ENCODE assay signal across 7 mouse cellular contexts in genomic region chr16:5050251-5051110, GRCm38 (mm10). TPM values are rescaled to one million over a fixed set of nuclear protein-coding genes. Genes with fewer than 3 reads are reported as not detected.
A peak's percentile ranks its signal among the peaks of the same experiment; 100 is the strongest.
DNase-seq lines count a peak whose midpoint lies in the region; ATAC-seq and TF ChIP-seq lines count a peak whose summit lies in the region.

No protein-coding gene starts in this region.

- H3K36me3 ChIP-seq in limb, embryonic 10.5 days = peaks cover 51% of the 10 kb centered on the region
- H3K36me3 ChIP-seq in midbrain, embryonic 11.5 days (ENCODE audit: control insufficient read depth, insufficient read depth, low read length) = peaks cover 8% of the 10 kb centered on the region; the same call in 1 of the 2 replicates

- peak; percentile 85 to 86 for DNase-seq in cerebellum, postnatal 25 days
- peak; percentile 87 for DNase-seq in gastrocnemius, adult 2 months
- peak; percentile 89 for DNase-seq in induced T-regulatory cell, adult 2 months (ENCODE audit: low read depth)
- peak; percentile 80 for DNase-seq in limb, embryonic 10.5 days (ENCODE audit: low spot score)
- DNase-seq in midbrain, embryonic 11.5 days (ENCODE audit: low spot score, missing footprints) = peak; percentile 95
- peak; percentile 72 for DNase-seq in right cerebral cortex, postnatal 4 days

- WGBS in limb, embryonic 10.5 days = under 1% methylated on average over 78 of the region's 78 CpGs
- under 1% methylated on average over 70 of the region's 78 CpGs for WGBS in midbrain, embryonic 11.5 days

- peak overlapping the region; percentile 96 for H3K4me3 ChIP-seq in gastrocnemius, adult 2 months
- peak overlapping the region; percentile 98 for H3K4me3 ChIP-seq in limb, embryonic 10.5 days
- H3K4me3 ChIP-seq in midbrain, embryonic 11.5 days (ENCODE audit: low read depth, low read length) = peak overlapping the region; percentile 57

- no peaks in the 10 kb centered on the region for H3K9me3 ChIP-seq in limb, embryonic 10.5 days (replicated peaks)
- no peaks in the 10 kb centered on the region for H3K9me3 ChIP-seq in midbrain, embryonic 11.5 days (ENCODE audit: control insufficient read depth, low read length)

- TF ChIP-seq CTCF in gastrocnemius, adult 2 months (IDR thresholded peaks at IDR 0.05) = no peak

- peaks cover 21% of the 10 kb centered on the region for H3K4me1 ChIP-seq in limb, embryonic 10.5 days
- peaks cover 21% of the 10 kb centered on the region for H3K4me1 ChIP-seq in midbrain, embryonic 11.5 days (ENCODE audit: control insufficient read depth, insufficient read depth, low read length)

- intact Hi-C loops in gastrocnemius, adult 2 months (cut with DNase I) = no loop called here

- H3K27me3 ChIP-seq in limb, embryonic 10.5 days (ENCODE audit: low read depth, poor library complexity, severe bottlenecking) = no peaks in the 10 kb centered on the region
- H3K27me3 ChIP-seq in midbrain, embryonic 11.5 days (ENCODE audit: control insufficient read depth, insufficient read depth, low read length) = no peaks in the 10 kb centered on the region

- H3K27ac ChIP-seq in gastrocnemius, adult 2 months = peak overlapping the region; percentile 99
- peak overlapping the region; percentile 93 for H3K27ac ChIP-seq in limb, embryonic 10.5 days
- H3K27ac ChIP-seq in midbrain, embryonic 11.5 days (ENCODE audit: low read depth, low read length) = peak overlapping the region; percentile 88

- H3K9ac ChIP-seq in midbrain, embryonic 11.5 days (ENCODE audit: low read length) = peak overlapping the region; percentile 81

- peak; percentile 44 for ATAC-seq in activated CD4-positive, CD25-positive, alpha-beta regulatory T cell, adult 4 months
- ATAC-seq in midbrain, embryonic 11.5 days (ENCODE audit: low FRiP score) = peak; percentile 80

- peak overlapping the region; percentile 97 for H3K4me2 ChIP-seq in midbrain, embryonic 11.5 days

RNA-seq across cellular contexts. Expression of gene Ubn1, which starts 0.6 kb away (rescaled TPM):
- polyA plus RNA-seq in activated CD4-positive, CD25-positive, alpha-beta regulatory T cell, adult 4 months (2017; shearing (Covaris generic)) = 10 to 100 TPM; 28.7 to 41.5 TPM
- 10 to 100 TPM; 24.7 to 25.4 TPM for total RNA-seq in gastrocnemius, adult 2 months (2021)
- 19.1 and 22.7 TPM in 2 replicates for polyA plus RNA-seq in limb, embryonic 10.5 days (2016; fragmentation: Nextera tagmentation; extraction: Ambion mirVana)
- polyA plus RNA-seq in midbrain, embryonic 11.5 days (2014; fragmentation: Nextera tagmentation; extraction: Ambion mirVana) = 22.0 and 24.1 TPM in 2 replicates

RNA-seq across cellular contexts. Expression of gene Glyr1, which starts 0.8 kb away (rescaled TPM):
- polyA plus RNA-seq in activated CD4-positive, CD25-positive, alpha-beta regulatory T cell, adult 4 months (2017; shearing (Covaris generic)) = 10 to 100 TPM; 66.1 to 82.5 TPM
- total RNA-seq in gastrocnemius, adult 2 months (2021) = 10 to 100 TPM; 33.1 to 33.7 TPM
- 191 and 204 TPM in 2 replicates for polyA plus RNA-seq in limb, embryonic 10.5 days (2016; fragmentation: Nextera tagmentation; extraction: Ambion mirVana)
- polyA plus RNA-seq in midbrain, embryonic 11.5 days (2014; fragmentation: Nextera tagmentation; extraction: Ambion mirVana) = 168 and 179 TPM in 2 replicates

RNA-seq across cellular contexts. Expression of gene Rogdi, which starts 37.1 kb away (rescaled TPM):
- 10 to 100 TPM; 18.5 to 23.5 TPM for polyA plus RNA-seq in activated CD4-positive, CD25-positive, alpha-beta regulatory T cell, adult 4 months (2017; shearing (Covaris generic))
- total RNA-seq in gastrocnemius, adult 2 months (2021) = 1 to 10 TPM; 5.2 to 7.4 TPM
- polyA plus RNA-seq in limb, embryonic 10.5 days (2016; fragmentation: Nextera tagmentation; extraction: Ambion mirVana) = 56.9 and 70.7 TPM in 2 replicates
- polyA plus RNA-seq in midbrain, embryonic 11.5 days (2014; fragmentation: Nextera tagmentation; extraction: Ambion mirVana) = 67.4 and 69.3 TPM in 2 replicates

RNA-seq across cellular contexts. Expression of gene Smim22, which starts 43.4 kb away (rescaled TPM):
- not detected for polyA plus RNA-seq in activated CD4-positive, CD25-positive, alpha-beta regulatory T cell, adult 4 months (2017; shearing (Covaris generic))
- not detected for total RNA-seq in gastrocnemius, adult 2 months (2021)
- 1.6 and 2.2 TPM in 2 replicates for polyA plus RNA-seq in limb, embryonic 10.5 days (2016; fragmentation: Nextera tagmentation; extraction: Ambion mirVana)
- not detected in 2 replicates for polyA plus RNA-seq in midbrain, embryonic 11.5 days (2014; fragmentation: Nextera tagmentation; extraction: Ambion mirVana)

RNA-seq across cellular contexts. Expression of gene Sept12, which starts 52.8 kb away (rescaled TPM):
- not detected for polyA plus RNA-seq in activated CD4-positive, CD25-positive, alpha-beta regulatory T cell, adult 4 months (2017; shearing (Covaris generic))
- not detected for total RNA-seq in gastrocnemius, adult 2 months (2021)
- polyA plus RNA-seq in limb, embryonic 10.5 days (2016; fragmentation: Nextera tagmentation; extraction: Ambion mirVana) = not detected in 2 replicates
- not detected in 2 replicates for polyA plus RNA-seq in midbrain, embryonic 11.5 days (2014; fragmentation: Nextera tagmentation; extraction: Ambion mirVana)

Comparison
In these comparisons a context has a peak if more than half of its experiments do, and no peak if none do; other contexts are left out.
1. Peak in every context shown above with its lines: DNase-seq, ATAC-seq, H3K4me3 ChIP-seq and H3K27ac ChIP-seq.